14 mouse cellular contexts compared by ENCODE assay signal in genomic region chr16:32682841-32683240, GRCm38 (mm10). TPM values are rescaled to one million over a fixed set of nuclear protein-coding genes. Genes with fewer than 3 reads are reported as not detected.
DNase-seq lines count a peak whose midpoint lies in the region; ATAC-seq and TF ChIP-seq lines count a peak whose summit lies in the region.
"Had no signal": no experiment of that assay in that cellular context is flagged by ENCODE, and none has a peak within 500 bp of the region (broad histone marks: within the 10 kb centered on the region; RNA-seq: fewer than 3 reads in every experiment).

No protein-coding gene starts in this region.

- 0 out of 2 replicates have a peak, but pooled peaks have one; percentile 30 for ATAC-seq in intestine, embryonic 14.5 days (replicated peaks; ENCODE audit: low FRiP score, low TSS enrichment, low read depth)
- no peak for ATAC-seq in intestine, postnatal 0 days
- ATAC-seq in lung, embryonic 16.5 days (ENCODE audit: low read depth) = 0 out of 2 replicates have a peak, but pooled peaks have one; percentile 32
- 0 out of 2 replicates have a peak, but pooled peaks have one; percentile 46 for ATAC-seq in hindbrain, embryonic 16.5 days
- ATAC-seq: intestine, embryonic 16.5 days had no signal

- no peaks in the 10 kb centered on the region for H3K27me3 ChIP-seq in intestine, embryonic 14.5 days (replicated peaks; ENCODE audit: control insufficient read depth, insufficient read depth, low read length)
- H3K27me3 ChIP-seq in intestine, postnatal 0 days (replicated peaks; ENCODE audit: control insufficient read depth, insufficient read depth, low read length) = no peaks in the 10 kb centered on the region
- H3K27me3 ChIP-seq in lung, embryonic 16.5 days (ENCODE audit: control insufficient read depth, insufficient read depth, low read depth, low read length) = no peaks in the 10 kb centered on the region
- H3K27me3 ChIP-seq in hindbrain, embryonic 16.5 days (replicated peaks; ENCODE audit: control insufficient read depth, insufficient read depth, low read length) = no peaks in the 10 kb centered on the region
- H3K27me3 ChIP-seq: stomach, embryonic 15.5 days had no signal

- whole genome bisulfite sequencing in intestine, embryonic 14.5 days = 81% methylated on average over 4 of the region's 4 CpGs
- WGBS in intestine, postnatal 0 days = 71% methylated on average over 4 of the region's 4 CpGs
- WGBS in lung, embryonic 16.5 days = 69% methylated on average over 4 of the region's 4 CpGs
- 87% methylated on average over 4 of the region's 4 CpGs for WGBS in hindbrain, embryonic 16.5 days

- no peaks in the 10 kb centered on the region for H3K4me1 ChIP-seq in intestine, embryonic 14.5 days (replicated peaks; ENCODE audit: control insufficient read depth, insufficient read depth, low read length)
- no peaks in the 10 kb centered on the region; the same call in 1 of the 2 replicates for H3K4me1 ChIP-seq in intestine, postnatal 0 days (replicated peaks; ENCODE audit: control insufficient read depth, insufficient read depth, low read length)
- H3K4me1 ChIP-seq in lung, embryonic 16.5 days (replicated peaks; ENCODE audit: control insufficient read depth, insufficient read depth, low read length) = 0 out of 2 replicates have a peak, but pooled peaks cover 4% of the 10 kb centered on the region
- H3K4me1 ChIP-seq in hindbrain, embryonic 16.5 days (ENCODE audit: control insufficient read depth, insufficient read depth, low read depth, low read length) = no peaks in the 10 kb centered on the region

- peaks cover 39% of the 10 kb centered on the region for H3K36me3 ChIP-seq in intestine, embryonic 14.5 days (ENCODE audit: control insufficient read depth, insufficient read depth, low read length)
- peaks cover 29% of the 10 kb centered on the region for H3K36me3 ChIP-seq in intestine, postnatal 0 days (ENCODE audit: control insufficient read depth, insufficient read depth)
- H3K36me3 ChIP-seq in lung, embryonic 16.5 days (ENCODE audit: control insufficient read depth, insufficient read depth, low read length) = peaks cover 22% of the 10 kb centered on the region
- H3K36me3 ChIP-seq in hindbrain, embryonic 16.5 days (ENCODE audit: control insufficient read depth, insufficient read depth, low read length) = peaks cover 28% of the 10 kb centered on the region

- no peak overlapping the region for H3K4me2 ChIP-seq in intestine, embryonic 14.5 days (ENCODE audit: low read length)
- no peak overlapping the region for H3K4me2 ChIP-seq in intestine, postnatal 0 days (replicated peaks; ENCODE audit: low read depth)
- H3K4me2 ChIP-seq in lung, embryonic 16.5 days (ENCODE audit: low read depth, low read length) = no peak overlapping the region
- H3K4me2 ChIP-seq in hindbrain, embryonic 16.5 days (ENCODE audit: low read length) = no peak overlapping the region
- H3K4me2 ChIP-seq: stomach, embryonic 15.5 days had no signal

- TF ChIP-seq CTCF in intestine, postnatal 0 days (IDR thresholded peaks at IDR 0.05; ENCODE audit: low read depth) = no peak

- no peak overlapping the region for H3K27ac ChIP-seq in intestine, embryonic 14.5 days (ENCODE audit: low read depth)
- no peak overlapping the region for H3K27ac ChIP-seq in intestine, postnatal 0 days (ENCODE audit: low read depth, low read length)
- peak overlapping the region; percentile 40; the same call in 1 of the 2 replicates for H3K27ac ChIP-seq in lung, embryonic 16.5 days (ENCODE audit: low read length)
- H3K27ac ChIP-seq in hindbrain, embryonic 16.5 days (ENCODE audit: low read depth, low read length) = no peak overlapping the region
- H3K27ac ChIP-seq: heart, adult 2 months; stomach, embryonic 15.5 days had no signal

- no peak overlapping the region for H3K9ac ChIP-seq in intestine, embryonic 14.5 days (ENCODE audit: low read length)
- no peak overlapping the region for H3K9ac ChIP-seq in intestine, postnatal 0 days (ENCODE audit: low read depth, low read length)
- H3K9ac ChIP-seq in lung, embryonic 16.5 days (ENCODE audit: low read length) = no peak overlapping the region
- H3K9ac ChIP-seq in hindbrain, embryonic 16.5 days (ENCODE audit: low read depth, low read length) = no peak overlapping the region
- H3K9ac ChIP-seq: stomach, embryonic 15.5 days had no signal

- no peak overlapping the region for H3K4me3 ChIP-seq in intestine, embryonic 14.5 days (ENCODE audit: low read depth, low read length)
- no peak overlapping the region for H3K4me3 ChIP-seq in intestine, postnatal 0 days (ENCODE audit: low read depth, low read length)
- H3K4me3 ChIP-seq in lung, embryonic 16.5 days (ENCODE audit: low read length) = no peak overlapping the region
- H3K4me3 ChIP-seq in hindbrain, embryonic 16.5 days (ENCODE audit: low read length) = no peak overlapping the region
- H3K4me3 ChIP-seq: heart, adult 2 months; stomach, embryonic 15.5 days had no signal

- H3K9me3 ChIP-seq in intestine, embryonic 14.5 days (ENCODE audit: control insufficient read depth, low read length) = no peaks in the 10 kb centered on the region
- H3K9me3 ChIP-seq in intestine, postnatal 0 days (ENCODE audit: control insufficient read depth) = no peaks in the 10 kb centered on the region
- no peaks in the 10 kb centered on the region for H3K9me3 ChIP-seq in lung, embryonic 16.5 days (ENCODE audit: control insufficient read depth, low read length)
- H3K9me3 ChIP-seq in hindbrain, embryonic 16.5 days (ENCODE audit: control insufficient read depth, low read length) = no peaks in the 10 kb centered on the region
- H3K9me3 ChIP-seq: stomach, embryonic 15.5 days had no signal

- DNase-seq in adrenal gland, postnatal 25 days = peak; percentile 27
- DNase-seq in adrenal gland, adult 8-10 months = no peak
- no peak for DNase-seq in intestine, embryonic 14.5 days (ENCODE audit: low spot score)
- DNase-seq in lung, postnatal 36 days = no peak
- no peak for DNase-seq in frontal cortex, postnatal 14 days (ENCODE audit: low spot score in 2 of 2)

RNA-seq across cellular contexts. Expression of gene Tnk2, which starts 39.2 kb away (rescaled TPM):
- total RNA-seq in adrenal gland, postnatal 25 days (2021) = 34.8 and 52.2 TPM in 2 replicates
- 10 to 100 TPM; 33.0 to 66.6 (median 48.3) TPM for total RNA-seq in adrenal gland, adult 8-10 months (2022)
- polyA plus RNA-seq in intestine, embryonic 14.5 days (2014; fragmentation: Nextera tagmentation; extraction: Ambion mirVana) = 11.1 and 13.0 TPM in 2 replicates
- polyA plus RNA-seq in intestine, postnatal 0 days (2015; fragmentation: Nextera tagmentation; extraction: Ambion mirVana) = 8.0 and 9.6 TPM in 2 replicates
- polyA plus RNA-seq in lung, embryonic 16.5 days (2015; fragmentation: Nextera tagmentation; extraction: Ambion mirVana) = 15.4 and 18.0 TPM in 2 replicates
- polyA plus RNA-seq in hindbrain, embryonic 16.5 days (2015; fragmentation: Nextera tagmentation; extraction: Ambion mirVana) = 19.3 and 22.6 TPM in 2 replicates

RNA-seq across cellular contexts. Expression of gene Muc4, which starts 52.8 kb away (rescaled TPM):
- not detected in 2 replicates for total RNA-seq in adrenal gland, postnatal 25 days (2021)
- not detected for total RNA-seq in adrenal gland, adult 8-10 months (2022)
- polyA plus RNA-seq in intestine, embryonic 14.5 days (2014; fragmentation: Nextera tagmentation; extraction: Ambion mirVana) = 3.5 and 3.7 TPM in 2 replicates
- polyA plus RNA-seq in intestine, postnatal 0 days (2015; fragmentation: Nextera tagmentation; extraction: Ambion mirVana) = 0.95 and 1.0 TPM in 2 replicates
- polyA plus RNA-seq in lung, embryonic 16.5 days (2015; fragmentation: Nextera tagmentation; extraction: Ambion mirVana) = 1.6 and 3.4 TPM in 2 replicates
- polyA plus RNA-seq in hindbrain, embryonic 16.5 days (2015; fragmentation: Nextera tagmentation; extraction: Ambion mirVana) = not detected in 2 replicates
- total RNA-seq: layer of hippocampus, postnatal 14 days; left cerebral cortex, postnatal 25 days had no signal
- polyA plus RNA-seq: heart, postnatal 0 days had no signal
